Mouse (Mus musculus): ENCODE measurements at regions not wholly inside any gene's neighbourhood (a gene's known extent, or its start where the extent isn't known, plus 50 kb on each side); places are given as distances from the start of the nearest gene placed in this dataset.

GRCm38 (mm10) chr15:69350053-69350739 lies 2849.5 kb upstream of the Lrrc6 start:
- H3K9me3 ChIP-seq, result no peaks in the 10 kb centered on the region
- ATAC-seq, result 0 out of 2 replicates have a peak, but pooled peaks have one; percentile 37

GRCm38 (mm10) chr15:69346065-69346464 lies 2845.4 kb upstream of the Lrrc6 start:
- Histone ChIP-seq H3K9ac (replicated peaks) (no peak overlapping the region), H3K27ac (no peak overlapping the region), H3K4me3 (replicated peaks) (no peak overlapping the region), H3K4me2 (replicated peaks) (no peak overlapping the region), H3K9me3 (no peaks in the 10 kb centered on the region), H3K27me3 (0 out of 2 replicates have a peak, but pooled peaks cover 3% of the 10 kb centered on the region), H3K36me3 (no peaks in the 10 kb centered on the region), H3K4me1 (replicated peaks) (no peaks in the 10 kb centered on the region)
- no peak for ATAC-seq
- WGBS, result 81% methylated on average over 1 of the region's 1 CpGs

More at GRCm38 (mm10) chr15:69350053-69350739, 2849.5 kb upstream of the Lrrc6 start:
- Histone ChIP-seq H3K27me3 (0 out of 2 replicates have a peak, but pooled peaks cover 3% of the 10 kb centered on the region), H3K4me2 (replicated peaks) (no peak overlapping the region), H3K36me3 (no peaks in the 10 kb centered on the region), H3K9ac (replicated peaks) (no peak overlapping the region), H3K4me1 (replicated peaks) (no peaks in the 10 kb centered on the region), H3K27ac (no peak overlapping the region), H3K4me3 (replicated peaks) (no peak overlapping the region)
- WGBS, result 53% methylated on average over 7 of the region's 7 CpGs

GRCm38 (mm10) chr15:69342759-69343158 lies 2842.0 kb upstream of the Lrrc6 start:
- H3K27me3 ChIP-seq, result no peaks in the 10 kb centered on the region
- H3K27ac ChIP-seq, result no peak overlapping the region
- no peaks in the 10 kb centered on the region for H3K36me3 ChIP-seq
- 51% methylated on average over 2 of the region's 2 CpGs for WGBS
- no peak overlapping the region for H3K9ac ChIP-seq (replicated peaks)
- H3K4me1 ChIP-seq (replicated peaks), result no peaks in the 10 kb centered on the region
- no peak overlapping the region for H3K4me3 ChIP-seq (replicated peaks)
- no peak overlapping the region for H3K4me2 ChIP-seq (replicated peaks)
- ATAC-seq, result no peak
- H3K9me3 ChIP-seq, result no peaks in the 10 kb centered on the region

GRCm38 (mm10) chr15:69336491-69336890 lies 2835.8 kb upstream of the Lrrc6 start:
- no peak overlapping the region for H3K9ac ChIP-seq (replicated peaks)
- H3K36me3 ChIP-seq, result no peaks in the 10 kb centered on the region
- WGBS, result 83% methylated on average over 2 of the region's 2 CpGs
- ATAC-seq, result no peak
- no peaks in the 10 kb centered on the region for H3K9me3 ChIP-seq
- H3K27ac ChIP-seq, result no peak overlapping the region
- no peak overlapping the region for H3K4me2 ChIP-seq (replicated peaks)
- H3K4me1 ChIP-seq (replicated peaks), result no peaks in the 10 kb centered on the region
- no peak overlapping the region for H3K4me3 ChIP-seq (replicated peaks)
- H3K27me3 ChIP-seq, result no peaks in the 10 kb centered on the region

- Histone ChIP-seq H3K27ac (no peak overlapping the region), H3K9ac (replicated peaks) (no peak overlapping the region), H3K9me3 (no peaks in the 10 kb centered on the region), H3K4me3 (replicated peaks) (no peak overlapping the region), H3K4me2 (replicated peaks) (no peak overlapping the region), H3K36me3 (no peaks in the 10 kb centered on the region), H3K27me3 (no peaks in the 10 kb centered on the region), H3K4me1 (replicated peaks) (no peaks in the 10 kb centered on the region)
- ATAC-seq, result no peak
These were observed 2825.8 kb upstream of the Lrrc6 start for GRCm38 (mm10) chr15:69326537-69326936.

- no peaks in the 10 kb centered on the region for H3K4me1 ChIP-seq (replicated peaks)
- H3K4me3 ChIP-seq (replicated peaks), result no peak overlapping the region
- 75% methylated on average over 5 of the region's 5 CpGs for WGBS
- no peaks in the 10 kb centered on the region for H3K9me3 ChIP-seq
- no peaks in the 10 kb centered on the region for H3K27me3 ChIP-seq
- H3K9ac ChIP-seq (replicated peaks), result no peak overlapping the region
- H3K4me2 ChIP-seq (replicated peaks), result no peak overlapping the region
- H3K36me3 ChIP-seq, result no peaks in the 10 kb centered on the region
- ATAC-seq, result no peak
- H3K27ac ChIP-seq, result no peak overlapping the region
These were observed 2802.4 kb upstream of the Lrrc6 start for GRCm38 (mm10) chr15:69303100-69303499.

GRCm38 (mm10) chr15:69291273-69291672 lies 2790.6 kb upstream of the Lrrc6 start:
- ATAC-seq, result no peak
- Histone ChIP-seq H3K27ac (no peak overlapping the region), H3K4me1 (replicated peaks) (no peaks in the 10 kb centered on the region), H3K4me2 (replicated peaks) (no peak overlapping the region), H3K4me3 (replicated peaks) (no peak overlapping the region), H3K36me3 (no peaks in the 10 kb centered on the region), H3K9ac (replicated peaks) (no peak overlapping the region), H3K9me3 (no peaks in the 10 kb centered on the region), H3K27me3 (no peaks in the 10 kb centered on the region)
- WGBS, result 79% methylated on average over 1 of the region's 1 CpGs

- no peak overlapping the region for H3K4me3 ChIP-seq (replicated peaks)
- H3K4me2 ChIP-seq (replicated peaks), result no peak overlapping the region
- H3K27me3 ChIP-seq, result no peaks in the 10 kb centered on the region
- no peak overlapping the region for H3K27ac ChIP-seq
- H3K36me3 ChIP-seq, result no peaks in the 10 kb centered on the region
- no peaks in the 10 kb centered on the region for H3K9me3 ChIP-seq
- H3K4me1 ChIP-seq (replicated peaks), result peaks cover 6% of the 10 kb centered on the region
- H3K9ac ChIP-seq (replicated peaks), result no peak overlapping the region
- no peak; the same call in 1 of the 2 replicates for ATAC-seq
These were observed 2775.0 kb upstream of the Lrrc6 start for GRCm38 (mm10) chr15:69275546-69276255.

- no peaks in the 10 kb centered on the region for H3K9me3 ChIP-seq
- H3K27ac ChIP-seq, result no peak overlapping the region
- no peak for ATAC-seq
- H3K4me1 ChIP-seq (replicated peaks), result peaks cover 6% of the 10 kb centered on the region
- no peak overlapping the region for H3K4me3 ChIP-seq (replicated peaks)
- H3K36me3 ChIP-seq, result no peaks in the 10 kb centered on the region
- 74% methylated on average over 8 of the region's 8 CpGs for WGBS
- H3K9ac ChIP-seq (replicated peaks), result no peak overlapping the region
- H3K27me3 ChIP-seq, result no peaks in the 10 kb centered on the region
- H3K4me2 ChIP-seq (replicated peaks), result no peak overlapping the region
These were observed 2773.6 kb upstream of the Lrrc6 start for GRCm38 (mm10) chr15:69274225-69274766.

GRCm38 (mm10) chr15:69273518-69273917 lies 2772.8 kb upstream of the Lrrc6 start:
- WGBS, result 88% methylated on average over 1 of the region's 1 CpGs
- no peaks in the 10 kb centered on the region for H3K9me3 ChIP-seq
- no peaks in the 10 kb centered on the region for H3K36me3 ChIP-seq
- H3K9ac ChIP-seq (replicated peaks), result no peak overlapping the region
- H3K4me2 ChIP-seq (replicated peaks), result no peak overlapping the region
- H3K27ac ChIP-seq, result no peak overlapping the region
- H3K4me3 ChIP-seq (replicated peaks), result no peak overlapping the region
- H3K4me1 ChIP-seq (replicated peaks), result peaks cover 6% of the 10 kb centered on the region
- no peaks in the 10 kb centered on the region for H3K27me3 ChIP-seq
- ATAC-seq, result no peak

GRCm38 (mm10) chr15:69261940-69262339 lies 2761.2 kb upstream of the Lrrc6 start:
- Histone ChIP-seq H3K4me2 (replicated peaks) (no peak overlapping the region), H3K9me3 (no peaks in the 10 kb centered on the region), H3K27ac (no peak overlapping the region), H3K36me3 (no peaks in the 10 kb centered on the region), H3K9ac (replicated peaks) (no peak overlapping the region), H3K4me1 (replicated peaks) (no peaks in the 10 kb centered on the region), H3K27me3 (no peaks in the 10 kb centered on the region), H3K4me3 (replicated peaks) (no peak overlapping the region)
- no peak for ATAC-seq
- 97% methylated on average over 1 of the region's 1 CpGs for WGBS

- no peaks in the 10 kb centered on the region for H3K27me3 ChIP-seq
- H3K27ac ChIP-seq, result no peak overlapping the region
- H3K4me2 ChIP-seq (replicated peaks), result no peak overlapping the region
- H3K36me3 ChIP-seq, result no peaks in the 10 kb centered on the region
- no peaks in the 10 kb centered on the region for H3K9me3 ChIP-seq
- H3K4me1 ChIP-seq (replicated peaks), result no peaks in the 10 kb centered on the region
- H3K4me3 ChIP-seq (replicated peaks), result no peak overlapping the region
- WGBS, result 71% methylated on average over 3 of the region's 3 CpGs
- no peak for ATAC-seq
- H3K9ac ChIP-seq (replicated peaks), result no peak overlapping the region
These were observed 2756.6 kb upstream of the Lrrc6 start for GRCm38 (mm10) chr15:69257161-69257778.
